Mouse (Mus musculus) cerebellum, adult 2 months (tissue): Measurements from ENCODE around the gene Mfsd13b.

Source experiments
- CTCF ChIP-seq: fragments of 200-500 bp; IDR thresholded peaks from 2 replicates; pipeline ENCODE4 v1.5.1; 2011; ENCODE audit warnings: low read depth, mild to moderate bottlenecking, control low read depth, low read length, moderate library complexity, borderline replicate concordance; ENCODE audit not compliant: insufficient read depth
- POLR2A ChIP-seq: fragments of 200-500 bp; IDR thresholded peaks from 2 replicates; pipeline ENCODE4 v1.6.1; 2011; ENCODE audit warnings: low read length, control low read depth, borderline replicate concordance; ENCODE audit not compliant: insufficient read depth

DNA sequence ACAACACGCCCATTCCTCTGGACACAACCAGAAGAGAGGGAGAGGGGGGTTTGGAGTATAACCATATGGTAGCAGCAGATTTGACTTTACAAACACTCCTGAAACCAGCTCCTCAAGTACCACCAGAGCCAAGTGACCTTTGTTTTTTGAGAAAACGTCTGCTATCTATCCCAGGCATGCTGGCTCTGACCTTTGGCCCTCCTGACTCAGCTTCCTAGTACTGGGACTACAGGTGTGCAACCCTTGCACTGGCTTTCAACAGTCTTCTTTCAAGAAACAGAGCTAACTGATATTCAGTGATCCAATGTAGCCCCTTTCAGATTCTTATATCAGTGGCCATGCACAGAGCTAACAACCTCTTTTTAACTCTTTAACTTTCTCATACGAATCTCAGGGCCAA is 20.4 kb upstream of the Mfsd13b start:
- TF ChIP-seq POLR2A (no peak), CTCF (no peak)
